22 mouse cellular contexts compared by ENCODE assay signal in the genomic region with DNA sequence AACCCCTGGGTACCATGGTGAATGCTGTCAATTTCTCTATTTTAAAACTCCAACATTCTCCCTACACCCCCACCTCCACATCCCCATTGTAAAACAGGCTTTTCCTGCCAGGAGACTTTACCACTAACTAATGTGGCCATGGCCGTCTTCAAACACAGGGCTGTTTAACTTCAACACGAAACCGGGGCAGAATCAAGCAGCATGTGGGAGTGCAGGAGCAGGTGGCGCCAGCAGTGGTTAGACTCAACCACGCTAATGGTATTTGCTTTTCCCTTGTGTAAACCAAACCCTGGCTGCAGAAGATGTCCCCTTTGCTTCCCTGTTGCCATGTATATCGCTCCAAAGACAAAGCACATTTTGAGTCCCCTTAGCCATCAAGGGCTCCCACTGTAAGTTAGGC.
A peak's percentile ranks its signal among the peaks of the same experiment; 100 is the strongest.
DNase-seq lines count a peak whose midpoint lies in the region; ATAC-seq and TF ChIP-seq lines count a peak whose summit lies in the region.
"Had no signal": no experiment of that assay in that cellular context is flagged by ENCODE, and none has a peak within 500 bp of the region (broad histone marks: within the 10 kb centered on the region; RNA-seq: fewer than 3 reads in every experiment).

No protein-coding gene starts in this region.

- H3K36me3 ChIP-seq in hindbrain, embryonic 15.5 days: no peaks in the 10 kb centered on the region
- no peaks in the 10 kb centered on the region for H3K36me3 ChIP-seq in hindbrain, embryonic 11.5 days (ENCODE audit: control insufficient read depth, insufficient read depth, low read length)
- no peaks in the 10 kb centered on the region for H3K36me3 ChIP-seq in lung, postnatal 0 days (ENCODE audit: insufficient read depth, low read length)
- no peaks in the 10 kb centered on the region for H3K36me3 ChIP-seq in myocyte (ENCODE audit: control insufficient read depth, insufficient read depth)
- H3K36me3 ChIP-seq: limb, embryonic 10.5 days had no signal

- no peak for DNase-seq in hindbrain, embryonic 11.5 days (ENCODE audit: low spot score)
- DNase-seq in lung, postnatal 0 days (ENCODE audit: low spot score): peak; percentile 15
- DNase-seq in lung, postnatal 14 days: no peak
- DNase-seq in embryo, embryonic 9.5 days (ENCODE audit: extremely low spot score): no peak
- no peak for DNase-seq in kidney, adult 18-20 months
- DNase-seq in cerebellum, adult 11 months: no peak
- DNase-seq: adrenal gland, postnatal 14 days; cerebellum, postnatal 14 days; gastrocnemius, adult 2 months; heart, postnatal 36 days; kidney, adult 9 months; kidney, postnatal 25 days; layer of hippocampus, adult 9-11 months; retina, postnatal 1 day; thymus, adult 18-20 months; thymus, postnatal 4 days had no signal

- no peak overlapping the region for H3K4me2 ChIP-seq in hindbrain, embryonic 15.5 days
- no peak overlapping the region for H3K4me2 ChIP-seq in hindbrain, embryonic 11.5 days (replicated peaks; ENCODE audit: low read depth, low read length)
- H3K4me2 ChIP-seq in lung, postnatal 0 days (replicated peaks; ENCODE audit: low read depth, low read length): no peak overlapping the region
- H3K4me2 ChIP-seq in myocyte (ENCODE audit: low read depth): no peak overlapping the region
- H3K4me2 ChIP-seq: midbrain, embryonic 11.5 days had no signal

- H3ac ChIP-seq in myocyte (ENCODE audit: control insufficient read depth, insufficient read length): no peak overlapping the region

- TF ChIP-seq POLR2A in myocyte (IDR thresholded peaks at IDR 0.05; ENCODE audit: insufficient read length, low read depth): no peak

- no peak for TF ChIP-seq CTCF in lung, postnatal 0 days (IDR thresholded peaks at IDR 0.05)

- H3K27ac ChIP-seq in hindbrain, embryonic 15.5 days (replicated peaks): no peak overlapping the region
- no peak overlapping the region for H3K27ac ChIP-seq in hindbrain, embryonic 11.5 days (ENCODE audit: low read depth, low read length)
- no peak overlapping the region for H3K27ac ChIP-seq in lung, postnatal 0 days (ENCODE audit: low read length)
- H3K27ac ChIP-seq: gastrocnemius, adult 2 months; hindbrain, postnatal 0 days; limb, embryonic 10.5 days had no signal

- no peaks in the 10 kb centered on the region for H3K9me3 ChIP-seq in hindbrain, embryonic 15.5 days
- H3K9me3 ChIP-seq in hindbrain, embryonic 11.5 days (ENCODE audit: control insufficient read depth, low read length): no peaks in the 10 kb centered on the region
- no peaks in the 10 kb centered on the region for H3K9me3 ChIP-seq in lung, postnatal 0 days (ENCODE audit: low read length)
- H3K9me3 ChIP-seq: limb, embryonic 10.5 days had no signal

- H3K27me3 ChIP-seq in hindbrain, embryonic 15.5 days: no peaks in the 10 kb centered on the region
- H3K27me3 ChIP-seq in hindbrain, embryonic 11.5 days (ENCODE audit: control insufficient read depth, insufficient read depth, low read length): no peaks in the 10 kb centered on the region
- H3K27me3 ChIP-seq in lung, postnatal 0 days (replicated peaks; ENCODE audit: insufficient read depth, low read length): no peaks in the 10 kb centered on the region
- H3K27me3 ChIP-seq in myocyte (ENCODE audit: control insufficient read depth, insufficient read depth, insufficient read length): no peaks in the 10 kb centered on the region
- H3K27me3 ChIP-seq: CH12.LX had no signal

- H3K4me1 ChIP-seq in hindbrain, embryonic 15.5 days (replicated peaks): no peaks in the 10 kb centered on the region
- no peaks in the 10 kb centered on the region for H3K4me1 ChIP-seq in hindbrain, embryonic 11.5 days (replicated peaks; ENCODE audit: control insufficient read depth, insufficient read depth, low read length)
- no peaks in the 10 kb centered on the region for H3K4me1 ChIP-seq in lung, postnatal 0 days (ENCODE audit: insufficient read depth, low read depth, low read length)
- H3K4me1 ChIP-seq: limb, embryonic 10.5 days had no signal

- WGBS in hindbrain, embryonic 15.5 days: 82% methylated on average over 6 of the region's 6 CpGs
- WGBS in hindbrain, embryonic 11.5 days: 77% methylated on average over 6 of the region's 6 CpGs
- 64% methylated on average over 6 of the region's 6 CpGs for WGBS in lung, postnatal 0 days

- 0 out of 2 replicates have a peak, but pooled peaks have one; percentile 15 for ATAC-seq in hindbrain, embryonic 15.5 days (ENCODE audit: low FRiP score, low read depth)
- no peak for ATAC-seq in hindbrain, embryonic 11.5 days (ENCODE audit: low FRiP score)
- peak; percentile 26 for ATAC-seq in lung, postnatal 0 days
- ATAC-seq: hindbrain, postnatal 0 days had no signal

- H3K79me2 ChIP-seq in myocyte (ENCODE audit: control insufficient read depth, insufficient read depth): no peaks in the 10 kb centered on the region

- no peak overlapping the region for H3K9ac ChIP-seq in hindbrain, embryonic 15.5 days
- H3K9ac ChIP-seq in hindbrain, embryonic 11.5 days (ENCODE audit: low read depth, low read length): no peak overlapping the region
- H3K9ac ChIP-seq in lung, postnatal 0 days (replicated peaks; ENCODE audit: low read depth): no peak overlapping the region

- H3K4me3 ChIP-seq in hindbrain, embryonic 15.5 days: no peak overlapping the region
- H3K4me3 ChIP-seq in hindbrain, embryonic 11.5 days (ENCODE audit: low read depth, low read length): no peak overlapping the region
- H3K4me3 ChIP-seq in lung, postnatal 0 days (ENCODE audit: low read depth, low read length): no peak overlapping the region
- no peak overlapping the region for H3K4me3 ChIP-seq in myocyte
- H3K4me3 ChIP-seq: gastrocnemius, adult 2 months; limb, embryonic 10.5 days had no signal

- no peak for TF ChIP-seq EP300 in lung, postnatal 0 days (IDR thresholded peaks at IDR 0.05)

TF ChIP-seq in myocyte, 11 proteins besides CTCF, POLR2A, EP300 and RAD21:
- TF ChIP-seq MYOG (IDR thresholded peaks at IDR 0.05; ENCODE audit: control insufficient read depth in 1 of 3, insufficient read depth in 1 of 3, insufficient read length in 2 of 3, low read depth in 2 of 3) (peak in 1 of 3 experiments; percentile 29), E2F4 (IDR thresholded peaks at IDR 0.05; ENCODE audit: insufficient read depth) (no peak), MYOD1 (IDR thresholded peaks at IDR 0.05; ENCODE audit: control insufficient read depth in 1 of 3, insufficient read length in 2 of 3, low read depth in 2 of 3) (peak in 2 of 3 experiments; percentile 39 to 80)
